Mouse (Mus musculus) embryo, embryonic 10.5 days (tissue): ENCODE data around the gene Fkbp15.
"Not testable (repeated sequence)": the region's sequence is repeated elsewhere in the genome, so short reads cannot be mapped to it uniquely, and the experiment has no call there.

Experiments used
- DNase-seq: peaks from one replicate; pipeline ENCODE4 v3.0.0-alpha.2; 2015; ENCODE audit warnings: low spot score

The Fkbp15 gene

GRCm38 (mm10) chr4:62278081-62278480, 82.3 kb downstream of the Fkbp15 start:
- DNase-seq, result no peak

DNA sequence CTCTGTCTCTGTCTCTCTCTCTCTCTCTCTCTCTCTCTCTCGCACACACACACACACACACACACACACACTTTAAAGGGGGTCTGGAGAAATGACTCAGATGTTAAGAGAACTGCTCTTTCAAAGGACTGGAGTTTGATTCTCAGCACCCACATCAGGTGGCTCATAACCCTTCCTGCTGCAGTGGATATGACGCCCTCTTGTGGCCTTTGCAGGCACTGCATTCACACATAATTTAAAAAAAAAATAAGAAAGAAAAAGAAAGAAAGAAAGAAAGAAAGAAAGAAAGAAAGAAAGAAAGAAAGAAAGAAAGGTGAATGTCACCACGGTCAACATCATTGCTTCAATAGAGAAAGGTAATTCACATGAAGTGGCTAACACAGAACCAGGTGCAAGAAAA, 83.1 kb downstream of the Fkbp15 start:
- DNase-seq, result no peak

- no peak for DNase-seq
Observed at GRCm38 (mm10) chr4:62276642-62277041, 83.7 kb downstream of the Fkbp15 start.

GRCm38 (mm10) chr4:62274841-62275536, 85.4 kb downstream of the Fkbp15 start:
- peak; percentile 82 for DNase-seq

DNA sequence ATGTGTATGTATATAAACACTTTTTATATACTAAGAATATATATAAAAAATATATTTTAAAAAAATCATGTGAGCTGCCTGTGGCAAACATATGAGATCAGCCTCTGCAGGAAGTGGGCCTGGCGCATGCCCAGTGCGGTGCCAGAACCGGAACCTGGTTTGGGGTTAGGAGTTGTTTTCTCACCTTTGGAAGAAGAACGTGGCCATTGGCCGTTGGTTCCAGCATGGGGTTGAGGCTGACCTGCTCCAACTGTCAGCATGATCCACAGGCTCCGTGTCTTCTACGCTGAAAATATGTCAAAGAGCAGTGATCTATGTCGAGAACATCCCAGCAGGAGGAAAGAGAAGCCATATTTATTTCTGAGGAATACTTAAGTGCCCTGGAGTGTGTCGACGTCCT, 86.4 kb downstream of the Fkbp15 start:
- no peak for DNase-seq

DNA sequence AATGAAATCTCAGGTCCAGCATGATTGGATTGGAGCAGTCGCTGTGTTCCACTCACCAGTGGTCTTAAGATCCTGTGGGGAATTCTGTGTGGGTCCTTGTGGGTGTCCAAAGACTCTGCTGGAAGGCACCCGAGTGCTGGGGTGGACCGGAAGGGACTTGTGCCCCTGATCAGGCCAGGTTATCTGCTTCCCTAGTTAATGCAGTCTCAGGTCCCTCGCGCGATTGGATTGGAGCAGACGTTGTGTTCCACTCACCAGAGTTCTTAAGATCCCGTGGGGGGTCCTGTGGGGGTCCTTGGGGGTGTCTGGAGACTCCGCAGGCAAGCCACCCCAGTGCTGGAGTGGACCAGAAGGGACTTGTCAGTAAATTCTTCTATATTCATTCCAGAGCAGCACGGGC, 87.7 kb downstream of the Fkbp15 start:
- DNase-seq, result no peak

- DNase-seq, result no peak
Observed at GRCm38 (mm10) chr4:62267101-62267500, 93.2 kb downstream of the Fkbp15 start.

DNA sequence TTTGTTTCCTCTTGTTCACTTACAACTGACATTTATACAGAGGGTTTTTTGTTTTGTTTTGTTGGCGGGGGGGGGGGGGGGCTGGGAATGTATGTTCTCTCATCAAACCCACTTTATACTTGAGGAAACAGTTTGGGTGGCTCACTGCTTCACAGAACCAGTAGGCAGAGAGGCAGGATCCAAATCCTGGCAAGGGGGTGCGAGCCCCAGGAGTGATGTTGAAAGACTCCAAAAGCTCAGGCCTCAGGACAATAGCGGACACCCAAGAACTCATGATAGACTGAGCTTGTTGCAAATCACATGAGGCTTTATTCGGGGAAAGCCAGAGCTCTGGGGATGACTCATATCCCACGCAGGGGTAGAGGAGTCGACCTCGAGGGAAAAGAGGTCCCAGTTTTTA, 94.3 kb downstream of the Fkbp15 start:
- not testable (repeated sequence) for DNase-seq

DNA sequence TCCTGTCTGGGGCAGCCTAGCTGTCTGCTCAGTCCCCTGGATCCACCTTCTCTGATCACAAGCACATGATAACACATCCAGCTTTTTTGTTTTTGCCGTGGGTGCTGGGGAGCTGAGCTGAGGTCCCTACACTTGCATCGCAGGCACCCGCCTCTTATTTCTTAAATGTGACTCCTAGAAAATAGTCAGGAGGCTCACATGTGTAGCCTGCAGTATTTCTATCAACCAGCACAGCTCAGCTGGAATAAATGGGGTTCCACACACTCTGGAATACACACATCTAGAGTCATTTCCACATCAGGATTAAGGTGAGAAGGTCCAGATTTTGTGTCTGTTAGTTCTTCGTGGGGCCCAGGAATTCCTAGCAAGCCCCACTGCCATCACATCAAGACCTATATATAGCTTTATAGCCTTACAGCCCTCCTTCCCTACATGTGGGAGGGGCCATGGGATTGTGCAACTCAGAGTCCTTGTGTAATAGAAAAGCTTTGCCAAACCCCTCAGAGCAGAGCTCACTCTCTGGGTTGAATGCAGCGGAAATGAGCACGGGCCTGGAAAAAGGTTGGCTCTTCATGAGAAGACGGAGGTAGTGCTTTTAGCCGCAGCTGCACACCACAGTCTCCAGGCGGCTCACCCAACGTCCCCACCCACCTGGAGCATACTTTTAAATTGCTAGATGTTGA, 95.1 kb downstream of the Fkbp15 start:
- DNase-seq, result no peak

- peak; percentile 68 for DNase-seq
Observed at GRCm38 (mm10) chr4:62263133-62263844, 97.1 kb downstream of the Fkbp15 start.

DNA sequence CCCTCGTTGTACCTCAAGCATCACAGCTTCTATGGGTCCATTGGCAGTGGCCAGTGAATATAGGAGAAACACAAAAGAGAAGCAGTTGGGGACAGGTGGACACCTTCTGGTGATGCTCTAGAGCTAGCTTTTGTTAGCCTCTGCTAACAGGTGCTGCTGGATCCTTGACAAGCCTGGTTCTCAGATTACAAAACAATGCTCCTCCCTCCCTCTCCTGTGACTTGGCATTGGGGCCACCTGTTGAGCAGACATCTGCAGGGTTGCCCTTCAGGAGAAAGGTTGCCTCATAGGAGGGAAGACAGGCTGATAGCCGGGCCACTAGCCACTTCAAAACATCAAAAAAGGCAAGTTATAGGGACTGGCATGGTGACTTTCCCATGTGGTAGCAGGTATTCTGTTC, 98.1 kb downstream of the Fkbp15 start, which contains the start of gene Slc31a2:
Slc31a2 (plus strand) TSS at position 287 of the 400 bp plus-strand sequence.
- DNase-seq, result no peak

GRCm38 (mm10) chr4:62256931-62257330, 103.4 kb downstream of the Fkbp15 start:
- peak; percentile 75 for DNase-seq

DNA sequence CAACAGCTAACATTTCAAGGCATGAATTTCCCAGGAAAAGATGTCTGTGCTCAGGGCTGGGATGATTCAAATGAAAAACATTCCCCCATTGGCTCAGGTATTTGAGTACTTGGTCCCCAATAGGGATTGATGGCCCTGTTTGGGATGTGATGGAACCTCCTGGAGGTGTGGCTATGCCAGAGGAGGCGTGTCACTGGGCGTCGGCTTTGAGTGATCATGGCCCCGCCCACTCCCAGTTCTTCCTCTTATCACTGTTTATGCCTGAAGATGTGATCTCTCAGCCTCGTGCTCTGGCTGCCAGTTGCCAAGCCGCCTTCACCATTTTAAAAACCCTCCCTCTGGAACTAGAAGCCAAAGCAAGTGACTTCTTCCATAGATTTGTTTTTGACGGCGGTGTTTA, 105.8 kb downstream of the Fkbp15 start:
- no peak for DNase-seq

GRCm38 (mm10) chr4:62251776-62252175, 108.6 kb downstream of the Fkbp15 start:
- DNase-seq, result no peak

DNA sequence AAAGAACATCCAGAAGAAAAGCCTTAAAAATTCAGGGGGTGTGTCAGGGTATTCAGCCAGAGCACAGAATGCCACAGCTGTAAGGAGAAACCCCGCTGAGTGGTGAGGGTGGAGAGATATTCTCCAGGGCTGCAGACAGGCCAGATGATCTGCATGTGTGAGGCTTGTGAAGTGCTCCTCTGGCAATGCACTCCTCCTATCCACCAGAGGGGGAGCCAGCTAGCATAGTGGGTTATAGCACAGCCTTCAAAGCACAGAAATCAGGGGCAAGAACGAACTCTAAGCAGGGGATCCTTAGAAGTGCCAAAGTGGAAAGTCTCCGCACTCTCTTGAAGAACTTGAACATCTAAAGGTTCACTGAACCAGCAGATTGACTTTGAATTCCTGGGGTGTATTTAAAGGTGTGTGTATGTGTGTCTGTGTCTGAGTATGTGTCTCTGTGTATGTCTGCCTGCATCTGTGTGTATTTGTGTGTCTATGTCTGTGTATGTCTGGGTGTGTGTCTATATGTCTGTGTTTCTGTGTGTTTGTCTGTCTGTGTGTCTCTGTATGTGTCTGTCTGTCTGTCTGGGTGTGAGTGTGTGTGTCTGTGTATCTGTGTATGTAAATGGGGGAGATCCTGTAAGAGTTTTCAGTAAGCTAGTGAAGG, 109.3 kb downstream of the Fkbp15 start:
- DNase-seq, result peak; percentile 62
